Mouse (Mus musculus) gonadal fat pad, adult 2 months (tissue): ENCODE data around the gene Ddx25. TPM values are rescaled to one million over a fixed set of nuclear protein-coding genes. Genes with fewer than 3 reads are reported as not detected.

ENCODE experiments used
- DNase-seq: peaks from one replicate; pipeline ENCODE4 v3.0.0-alpha.2; 2012; ENCODE audit warnings: low read depth
- polyA plus RNA-seq: library from polyadenylated mRNA; depleted of rRNA; stranded (reverse); fragments of >200 nt; gene quantifications from 2 replicates; pipeline ENCODE4 v1.2.3, GENCODE M21; 2012; rRNA removed

Ddx25 gene
- polyA plus RNA-seq, 1 experiment = 0.15 TPM

- DNase-seq = no peak
Measured at GRCm38 (mm10) chr9:35493733-35494092, 64.6 kb downstream of the Ddx25 start.

- DNase-seq = no peak
Measured at GRCm38 (mm10) chr9:35493033-35493732, 65.1 kb downstream of the Ddx25 start.

GRCm38 (mm10) chr9:35491109-35491866 is 67.0 kb downstream of the Ddx25 start:
- DNase-seq = no peak

GRCm38 (mm10) chr9:35488496-35488895 is 69.8 kb downstream of the Ddx25 start:
- DNase-seq = no peak

Other genes starting within 250 kb of the Ddx25 start
- gene Cdon, start 137.4 kb downstream of the Ddx25 start, polyA plus RNA-seq = 18.4 and 19.6 TPM in 2 replicates
- 0.04 TPM in 1 of 2 replicates, not detected in the other for gene Gm1113, start 40.3 kb downstream of the Ddx25 start, polyA plus RNA-seq
- 2.4 and 2.6 TPM in 2 replicates for gene Pus3, start 67 bp upstream of the Ddx25 start, polyA plus RNA-seq
- gene Pate2, start 11.8 kb upstream of the Ddx25 start, polyA plus RNA-seq = 40.8 and 43.4 TPM in 2 replicates
- 5.1 and 6.3 TPM in 2 replicates for gene Hyls1, start 11.9 kb upstream of the Ddx25 start, polyA plus RNA-seq
- gene Pate4, start 53.4 kb upstream of the Ddx25 start, polyA plus RNA-seq = 0.99 and 2.5 TPM in 2 replicates
- 33.8 and 35.7 TPM in 2 replicates for gene Pate3, start 89.7 kb upstream of the Ddx25 start, polyA plus RNA-seq
- gene Pate1, start 128.9 kb upstream of the Ddx25 start, polyA plus RNA-seq = 55.1 and 80.8 TPM in 2 replicates
- 14.9 and 24.8 TPM in 2 replicates for gene Gm17677, start 182.5 kb upstream of the Ddx25 start, polyA plus RNA-seq
- 127 and 133 TPM in 2 replicates for gene Gm17727, start 219.6 kb upstream of the Ddx25 start, polyA plus RNA-seq
- gene Gm27235, start 231.6 kb upstream of the Ddx25 start, polyA plus RNA-seq = 7.9 and 9.5 TPM in 2 replicates
- 156 and 268 TPM in 2 replicates for gene D730048I06Rik, start 231.6 kb upstream of the Ddx25 start, polyA plus RNA-seq